Mouse (Mus musculus): ENCODE measurements around the gene Bbc3. TPM values are rescaled to one million over a fixed set of nuclear protein-coding genes. Genes with fewer than 3 reads are reported as not detected.

Bbc3 gene
- total and polyA plus RNA-seq, 3 experiments, result 2.1 to 3.3 (median 3.2) TPM

GRCm38 (mm10) chr7:16310521-16311452 is 2.6 kb downstream of the Bbc3 start:
- peak overlapping the region; percentile 100 for H3K9ac ChIP-seq (ENCODE audit: low read depth, low read length)
- H3K27ac ChIP-seq, result peak overlapping the region; percentile 95
- H3K27me3 ChIP-seq (ENCODE audit: control insufficient read depth, insufficient read depth, low read length), result no peaks in the 10 kb centered on the region
- H3K4me1 ChIP-seq (ENCODE audit: control insufficient read depth, insufficient read depth, low read length), result peaks cover 12% of the 10 kb centered on the region
- peak; percentile 60 to 69 for DNase-seq
- H3K36me3 ChIP-seq (ENCODE audit: control insufficient read depth, insufficient read depth, low read length), result no peaks in the 10 kb centered on the region
- under 1% methylated on average over 29 of the region's 31 CpGs for WGBS
- H3K4me3 ChIP-seq, result peak overlapping the region; percentile 75
- intact Hi-C loops (cut with DNase I), result loop anchor here (10.0 kb wide), 2 partner anchors 144 to 424 kb away; partner anchors contain the start of genes Ap2s1 and Tmem160
- no peaks in the 10 kb centered on the region for H3K79me2 ChIP-seq (replicated peaks; ENCODE audit: control insufficient read depth, insufficient read depth, low read length)
- TF ChIP-seq POLR2A (IDR thresholded peaks at IDR 0.05; ENCODE audit: insufficient read depth, low read depth, low read length), result no peak
- TF ChIP-seq CTCF (IDR thresholded peaks at IDR 0.05), result no peak
- 0 out of 2 replicates have a peak, but pooled peaks have one; percentile 38 for TF ChIP-seq EP300 (IDR thresholded peaks at IDR 0.05; ENCODE audit: insufficient read depth, low read depth, low read length)

GRCm38 (mm10) chr7:16311453-16312004 is 3.3 kb downstream of the Bbc3 start:
- peak overlapping the region; percentile 100 for H3K27ac ChIP-seq
- H3K36me3 ChIP-seq (ENCODE audit: control insufficient read depth, insufficient read depth, low read length), result no peaks in the 10 kb centered on the region
- no peaks in the 10 kb centered on the region for H3K79me2 ChIP-seq (replicated peaks; ENCODE audit: control insufficient read depth, insufficient read depth, low read length)
- peak; percentile 59 to 68 for DNase-seq
- TF ChIP-seq EP300 (IDR thresholded peaks at IDR 0.05; ENCODE audit: insufficient read depth, low read depth, low read length), result no peak
- no peak for TF ChIP-seq POLR2A (IDR thresholded peaks at IDR 0.05; ENCODE audit: insufficient read depth, low read depth, low read length)
- no peak for TF ChIP-seq CTCF (IDR thresholded peaks at IDR 0.05)
- peak overlapping the region; percentile 100 for H3K9ac ChIP-seq (ENCODE audit: low read depth, low read length)
- 3% methylated on average over 14 of the region's 14 CpGs for WGBS
- peak overlapping the region; percentile 83 for H3K4me3 ChIP-seq
- no peaks in the 10 kb centered on the region for H3K27me3 ChIP-seq (ENCODE audit: control insufficient read depth, insufficient read depth, low read length)
- intact Hi-C loops (cut with DNase I), result loop anchor here (10.0 kb wide), 2 partner anchors 143 to 423 kb away; partner anchors contain the start of genes Ap2s1 and Tmem160
- peaks cover 12% of the 10 kb centered on the region for H3K4me1 ChIP-seq (ENCODE audit: control insufficient read depth, insufficient read depth, low read length)

GRCm38 (mm10) chr7:16312011-16312671 is 3.9 kb downstream of the Bbc3 start:
- Histone ChIP-seq H3K36me3 (ENCODE audit: control insufficient read depth, insufficient read depth, low read length) (no peaks in the 10 kb centered on the region), H3K79me2 (replicated peaks; ENCODE audit: control insufficient read depth, insufficient read depth, low read length) (no peaks in the 10 kb centered on the region), H3K4me3 (peak overlapping the region; percentile 83), H3K4me1 (ENCODE audit: control insufficient read depth, insufficient read depth, low read length) (peaks cover 12% of the 10 kb centered on the region), H3K9ac (ENCODE audit: low read depth, low read length) (peak overlapping the region; percentile 100), H3K27me3 (ENCODE audit: control insufficient read depth, insufficient read depth, low read length) (no peaks in the 10 kb centered on the region), H3K27ac (peak overlapping the region; percentile 100)
- no peak for TF ChIP-seq EP300 (IDR thresholded peaks at IDR 0.05; ENCODE audit: insufficient read depth, low read depth, low read length)
- TF ChIP-seq CTCF (IDR thresholded peaks at IDR 0.05), result no peak
- no peak; the same call in 1 of the 2 replicates for TF ChIP-seq POLR2A (IDR thresholded peaks at IDR 0.05; ENCODE audit: insufficient read depth, low read depth, low read length)
- under 1% methylated on average over 49 of the region's 49 CpGs for WGBS
- DNase-seq, result peak; percentile 78 to 83
- intact Hi-C loops (cut with DNase I), result loop anchor here (10.0 kb wide), 2 partner anchors 143 to 423 kb away; partner anchors contain the start of genes Ap2s1 and Tmem160

GRCm38 (mm10) chr7:16312672-16313311 is 4.6 kb downstream of the Bbc3 start:
- TF ChIP-seq POLR2A (IDR thresholded peaks at IDR 0.05; ENCODE audit: insufficient read depth, low read depth, low read length), result peak; percentile 72
- TF ChIP-seq CTCF (IDR thresholded peaks at IDR 0.05), result no peak
- Histone ChIP-seq H3K79me2 (replicated peaks; ENCODE audit: control insufficient read depth, insufficient read depth, low read length) (no peaks in the 10 kb centered on the region), H3K9ac (ENCODE audit: low read depth, low read length) (peak overlapping the region; percentile 100), H3K4me3 (peak overlapping the region; percentile 83), H3K27me3 (ENCODE audit: control insufficient read depth, insufficient read depth, low read length) (no peaks in the 10 kb centered on the region), H3K27ac (peak overlapping the region; percentile 100), H3K36me3 (ENCODE audit: control insufficient read depth, insufficient read depth, low read length) (no peaks in the 10 kb centered on the region), H3K4me1 (ENCODE audit: control insufficient read depth, insufficient read depth, low read length) (peaks cover 12% of the 10 kb centered on the region)
- 0% methylated on average over 12 of the region's 12 CpGs for WGBS
- intact Hi-C loops (cut with DNase I), result loop anchor here (1.0 to 10.0 kb wide), 3 partner anchors 89 to 422 kb away; partner anchors contain the start of genes Ap2s1 and Tmem160
- DNase-seq, result peak; percentile 84 to 88

GRCm38 (mm10) chr7:16313481-16314220 is 5.5 kb downstream of the Bbc3 start:
- no peaks in the 10 kb centered on the region for H3K27me3 ChIP-seq (ENCODE audit: control insufficient read depth, insufficient read depth, low read length)
- H3K9ac ChIP-seq (ENCODE audit: low read depth, low read length), result peak overlapping the region; percentile 100
- peak; percentile 92 to 93 for DNase-seq
- H3K4me1 ChIP-seq (ENCODE audit: control insufficient read depth, insufficient read depth, low read length), result peaks cover 12% of the 10 kb centered on the region
- peak overlapping the region; percentile 100 for H3K27ac ChIP-seq
- peak overlapping the region; percentile 83 for H3K4me3 ChIP-seq
- TF ChIP-seq POLR2A (IDR thresholded peaks at IDR 0.05; ENCODE audit: insufficient read depth, low read depth, low read length), result peak; percentile 99
- peak; percentile 83 for TF ChIP-seq EP300 (IDR thresholded peaks at IDR 0.05; ENCODE audit: insufficient read depth, low read depth, low read length)
- peak; percentile 68 for TF ChIP-seq CTCF (IDR thresholded peaks at IDR 0.05)
- H3K36me3 ChIP-seq (ENCODE audit: control insufficient read depth, insufficient read depth, low read length), result no peaks in the 10 kb centered on the region
- no peaks in the 10 kb centered on the region for H3K79me2 ChIP-seq (replicated peaks; ENCODE audit: control insufficient read depth, insufficient read depth, low read length)
- under 1% methylated on average over 64 of the region's 66 CpGs for WGBS
- intact Hi-C loops (cut with DNase I), result loop anchor here (1.0 to 10.0 kb wide), 4 partner anchors 19 to 421 kb away; partner anchors contain the start of genes Ap2s1 and Tmem160
